Mouse (Mus musculus) MEL (cell line): ENCODE data around the gene Ckap4.

Experiments
- CTCF ChIP-seq, 3 experiments: IDR thresholded peaks in 2 of 3; conservative IDR thresholded peaks in 1 of 3; 2 replicates each; pipeline ENCODE4 v1.5.1; 2011 to 2012; ENCODE audit warnings: low read length in 3 of 3, low read depth in 2 of 3, mild to moderate bottlenecking in 2 of 3, improper control_type of control experiment in 1 of 3, inconsistent platforms in 1 of 3, mixed read lengths in 1 of 3, moderate library complexity in 1 of 3; ENCODE audit not compliant: control insufficient read depth in 1 of 3, insufficient read depth in 1 of 3, poor library complexity in 1 of 3, severe bottlenecking in 1 of 3
- EP300 ChIP-seq, 2 experiments: IDR thresholded peaks; 2 replicates each; pipeline ENCODE4 v1.6.1; 2011; ENCODE audit warnings: improper control_type of control experiment in 2 of 2, low read length in 2 of 2, low read depth in 1 of 2, mild to moderate bottlenecking in 1 of 2
- MAZ ChIP-seq: IDR thresholded peaks from 2 replicates; pipeline ENCODE4 v1.6.1; 2012; ENCODE audit warnings: low read depth, mild to moderate bottlenecking, inconsistent platforms, low read length, improper control_type of control experiment
- MEF2A ChIP-seq: IDR thresholded peaks from 2 replicates; pipeline ENCODE4 v1.6.1; 2014; ENCODE audit warnings: low read depth, mild to moderate bottlenecking, inconsistent platforms, low read length, improper control_type of control experiment; ENCODE audit not compliant: poor library complexity, insufficient replicate concordance, severe bottlenecking; ENCODE audit errors: extremely low read depth
- POLR2A ChIP-seq, 2 experiments: IDR thresholded peaks; 2 replicates each; pipeline ENCODE4 v1.6.1; 2011 to 2012; ENCODE audit warnings: low read length in 2 of 2, mild to moderate bottlenecking in 2 of 2, control low read depth in 1 of 2, improper control_type of control experiment in 1 of 2, low read depth in 1 of 2, moderate library complexity in 1 of 2; ENCODE audit not compliant: control insufficient read depth in 1 of 2, insufficient read depth in 1 of 2, poor library complexity in 1 of 2
- TBP ChIP-seq: IDR thresholded peaks from 2 replicates; pipeline ENCODE4 v1.8.0; 2011; ENCODE audit warnings: low read depth, low read length, improper control_type of control experiment
- ZKSCAN1 ChIP-seq: IDR thresholded peaks from 2 replicates; pipeline ENCODE4 v1.6.1; 2012; ENCODE audit warnings: low read depth, mild to moderate bottlenecking, inconsistent platforms, low read length, improper control_type of control experiment, moderate library complexity

DNA sequence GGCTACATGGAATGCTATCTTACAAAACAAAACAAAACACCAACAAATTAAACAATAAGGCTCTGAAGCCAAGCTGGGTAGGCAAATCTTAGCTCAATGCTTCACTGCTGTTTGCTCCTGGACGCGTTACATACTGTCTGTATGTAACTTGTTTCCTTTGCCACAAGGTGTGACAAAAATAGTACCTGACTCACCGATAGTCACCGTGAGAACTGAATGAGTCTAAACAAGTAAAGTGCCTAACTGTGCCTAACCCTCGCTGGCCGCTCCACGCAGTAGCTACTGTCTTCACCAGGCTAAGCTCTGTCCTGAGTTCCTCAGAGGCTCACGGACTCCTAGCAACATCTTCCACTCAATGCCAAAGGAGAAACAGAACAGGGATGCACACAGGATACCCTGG, 3.5 kb downstream of the Ckap4 start:
- TF ChIP-seq CTCF (IDR thresholded peaks at IDR 0.05 in 2 of 3, conservative IDR thresholded peaks at IDR 0.05 in 1 of 3; ENCODE audit: control insufficient read depth in 1 of 3, insufficient read depth in 1 of 3, low read depth in 2 of 3, low read length in 3 of 3, poor library complexity in 1 of 3, severe bottlenecking in 1 of 3) (no peak), MAZ (no peak), ZKSCAN1 (no peak), MEF2A (no peak), EP300 (IDR thresholded peaks at IDR 0.05; ENCODE audit: low read depth in 1 of 2, low read length in 2 of 2) (no peak), POLR2A (IDR thresholded peaks at IDR 0.05; ENCODE audit: control insufficient read depth in 1 of 2, insufficient read depth in 1 of 2, low read depth in 1 of 2, low read length in 2 of 2, poor library complexity in 1 of 2) (no peak), TBP (no peak)
